Comparison of ENCODE assay signal across 9 mouse cellular contexts in the genomic region with DNA sequence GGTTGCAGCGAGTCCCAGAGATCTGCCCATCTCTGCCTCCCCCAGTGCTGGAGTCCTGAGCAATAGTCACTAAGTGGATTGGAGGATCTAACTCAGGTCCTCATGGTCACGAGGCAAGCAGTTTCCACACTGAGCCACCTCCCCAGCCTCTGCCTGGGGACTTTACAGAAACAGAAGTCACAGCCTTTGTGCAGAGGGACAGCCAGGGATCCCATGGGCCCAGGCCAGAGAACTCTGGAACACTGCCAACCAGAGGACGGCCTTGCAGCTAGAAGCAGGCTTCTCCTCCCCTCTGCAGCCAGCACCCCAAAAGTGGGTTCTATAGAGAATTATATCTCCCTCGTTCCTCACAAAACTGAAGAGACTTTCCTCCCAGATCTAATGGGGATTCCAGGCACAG. TPM values are rescaled to one million over a fixed set of nuclear protein-coding genes. Genes with fewer than 3 reads are reported as not detected.
DNase-seq lines count a peak whose midpoint lies in the region; ATAC-seq lines count a peak whose summit lies in the region.
"Had no signal": no experiment of that assay in that cellular context is flagged by ENCODE, and none has a peak within 500 bp of the region (broad histone marks: within the 10 kb centered on the region; RNA-seq: fewer than 3 reads in every experiment).

No protein-coding gene starts in this region.

- no peak overlapping the region for H3K4me2 ChIP-seq in hindbrain, embryonic 11.5 days (replicated peaks; ENCODE audit: low read depth, low read length)
- peak overlapping the region; percentile 69 for H3K4me2 ChIP-seq in lung, embryonic 16.5 days (ENCODE audit: low read depth, low read length)

- DNase-seq in hindbrain, embryonic 10.5 days (ENCODE audit: low spot score): no peak
- DNase-seq in hindbrain, embryonic 11.5 days (ENCODE audit: low spot score): no peak
- DNase-seq in adrenal gland, postnatal 14 days: peak; percentile 93
- peak; percentile 55 to 64 for DNase-seq in gastrocnemius, postnatal 36 days
- peak; percentile 79 to 85 for DNase-seq in kidney, postnatal 36 days
- DNase-seq in retina, embryonic 14.5 days (ENCODE audit: low spot score): no peak
- no peak for DNase-seq in embryo, embryonic 10 days (ENCODE audit: low spot score)

- ATAC-seq in hindbrain, embryonic 11.5 days (ENCODE audit: low FRiP score): no peak
- 0 out of 2 replicates have a peak, but pooled peaks have one; percentile 4 for ATAC-seq in lung, embryonic 16.5 days (ENCODE audit: low read depth)

- no peak overlapping the region for H3K9ac ChIP-seq in hindbrain, embryonic 11.5 days (ENCODE audit: low read depth, low read length)
- peak overlapping the region; percentile 58 for H3K9ac ChIP-seq in lung, embryonic 16.5 days (ENCODE audit: low read length)

- H3K4me1 ChIP-seq in hindbrain, embryonic 10.5 days (replicated peaks): peaks cover 47% of the 10 kb centered on the region
- H3K4me1 ChIP-seq in hindbrain, embryonic 11.5 days (replicated peaks; ENCODE audit: control insufficient read depth, insufficient read depth, low read length): peaks cover 3% of the 10 kb centered on the region; the same call in 1 of the 2 replicates
- H3K4me1 ChIP-seq in lung, embryonic 16.5 days (replicated peaks; ENCODE audit: control insufficient read depth, insufficient read depth, low read length): peaks cover 41% of the 10 kb centered on the region

- 78% methylated on average over 4 of the region's 4 CpGs for WGBS in hindbrain, embryonic 10.5 days
- 75% methylated on average over 4 of the region's 4 CpGs for WGBS in hindbrain, embryonic 11.5 days
- 22% methylated on average over 4 of the region's 4 CpGs for WGBS in lung, embryonic 16.5 days

- intact Hi-C loops in gastrocnemius, postnatal 36 days (cut with DNase I): no loop called here

- H3K36me3 ChIP-seq in hindbrain, embryonic 10.5 days: no peaks in the 10 kb centered on the region
- H3K36me3 ChIP-seq in hindbrain, embryonic 11.5 days (ENCODE audit: control insufficient read depth, insufficient read depth, low read length): no peaks in the 10 kb centered on the region
- H3K36me3 ChIP-seq in lung, embryonic 16.5 days (ENCODE audit: control insufficient read depth, insufficient read depth, low read length): 0 out of 2 replicates have a peak, but pooled peaks cover 2% of the 10 kb centered on the region

- H3K4me3 ChIP-seq in hindbrain, embryonic 10.5 days: no peak overlapping the region
- H3K4me3 ChIP-seq in hindbrain, embryonic 11.5 days (ENCODE audit: low read depth, low read length): no peak overlapping the region
- 0 out of 2 replicates have a peak overlapping the region, but pooled peaks have one; percentile 3 for H3K4me3 ChIP-seq in lung, embryonic 16.5 days (ENCODE audit: low read length)

- peak overlapping the region; percentile 59; the same call in 1 of the 2 replicates for H3K27ac ChIP-seq in hindbrain, embryonic 10.5 days
- no peak overlapping the region for H3K27ac ChIP-seq in hindbrain, embryonic 11.5 days (ENCODE audit: low read depth, low read length)
- H3K27ac ChIP-seq in lung, embryonic 16.5 days (ENCODE audit: low read length): peak overlapping the region; percentile 100

- peaks cover 14% of the 10 kb centered on the region for H3K27me3 ChIP-seq in hindbrain, embryonic 10.5 days (ENCODE audit: insufficient read depth, poor library complexity, severe bottlenecking)
- H3K27me3 ChIP-seq in hindbrain, embryonic 11.5 days (ENCODE audit: control insufficient read depth, insufficient read depth, low read length): no peaks in the 10 kb centered on the region; the same call in 1 of the 2 replicates
- no peaks in the 10 kb centered on the region for H3K27me3 ChIP-seq in lung, embryonic 16.5 days (ENCODE audit: control insufficient read depth, insufficient read depth, low read depth, low read length)

- H3K9me3 ChIP-seq in hindbrain, embryonic 10.5 days: no peaks in the 10 kb centered on the region
- no peaks in the 10 kb centered on the region for H3K9me3 ChIP-seq in hindbrain, embryonic 11.5 days (ENCODE audit: control insufficient read depth, low read length)
- H3K9me3 ChIP-seq in lung, embryonic 16.5 days (ENCODE audit: control insufficient read depth, low read length): no peaks in the 10 kb centered on the region

RNA-seq across cellular contexts. Expression of a gene that starts 3.8 kb away (rescaled TPM):
- 7.7 and 10.9 TPM in 2 replicates for polyA plus RNA-seq in hindbrain, embryonic 10.5 days (2016; fragmentation: Nextera tagmentation; extraction: Ambion mirVana)
- polyA plus RNA-seq in hindbrain, embryonic 11.5 days (2014; fragmentation: Nextera tagmentation; extraction: Ambion mirVana): 8.5 TPM in 2 replicates
- 167 and 212 TPM in 2 replicates for total RNA-seq in adrenal gland, postnatal 14 days (2021)
- 10 to 100 TPM; 22.1 to 24.1 TPM for total RNA-seq in gastrocnemius, postnatal 36 days (2021)
- polyA plus RNA-seq in lung, embryonic 16.5 days (2015; fragmentation: Nextera tagmentation; extraction: Ambion mirVana): 129 and 160 TPM in 2 replicates

RNA-seq across cellular contexts. Expression of a gene that starts 4.3 kb away (rescaled TPM):
- polyA plus RNA-seq in hindbrain, embryonic 10.5 days (2016; fragmentation: Nextera tagmentation; extraction: Ambion mirVana): 1.4 and 1.5 TPM in 2 replicates
- 2.6 and 2.7 TPM in 2 replicates for polyA plus RNA-seq in hindbrain, embryonic 11.5 days (2014; fragmentation: Nextera tagmentation; extraction: Ambion mirVana)
- total RNA-seq in adrenal gland, postnatal 14 days (2021): 43.6 and 57.0 TPM in 2 replicates
- 10 to 100 TPM; 55.3 to 59.5 TPM for total RNA-seq in gastrocnemius, postnatal 36 days (2021)
- polyA plus RNA-seq in lung, embryonic 16.5 days (2015; fragmentation: Nextera tagmentation; extraction: Ambion mirVana): 5.0 and 5.5 TPM in 2 replicates

RNA-seq across cellular contexts. Expression of a gene that starts 6.2 kb away (rescaled TPM):
- polyA plus RNA-seq in hindbrain, embryonic 10.5 days (2016; fragmentation: Nextera tagmentation; extraction: Ambion mirVana): not detected in 2 replicates
- not detected in 2 replicates for polyA plus RNA-seq in hindbrain, embryonic 11.5 days (2014; fragmentation: Nextera tagmentation; extraction: Ambion mirVana)
- not detected in 2 replicates for total RNA-seq in adrenal gland, postnatal 14 days (2021)
- total RNA-seq in gastrocnemius, postnatal 36 days (2021): not detected
- not detected in 2 replicates for polyA plus RNA-seq in lung, embryonic 16.5 days (2015; fragmentation: Nextera tagmentation; extraction: Ambion mirVana)
- total RNA-seq: CH12.LX had no signal

RNA-seq across cellular contexts. Expression of a gene that starts 26.4 kb away (rescaled TPM):
- 66.4 and 73.5 TPM in 2 replicates for polyA plus RNA-seq in hindbrain, embryonic 10.5 days (2016; fragmentation: Nextera tagmentation; extraction: Ambion mirVana)
- 62.7 and 65.8 TPM in 2 replicates for polyA plus RNA-seq in hindbrain, embryonic 11.5 days (2014; fragmentation: Nextera tagmentation; extraction: Ambion mirVana)
- 83.4 and 88.8 TPM in 2 replicates for total RNA-seq in adrenal gland, postnatal 14 days (2021)
- 10 to 100 TPM; 14.2 to 15.9 TPM for total RNA-seq in gastrocnemius, postnatal 36 days (2021)
- polyA plus RNA-seq in lung, embryonic 16.5 days (2015; fragmentation: Nextera tagmentation; extraction: Ambion mirVana): 32.1 and 37.0 TPM in 2 replicates
- total RNA-seq: CH12.LX had no signal

Comparison
In these comparisons a context has a peak if more than half of its experiments do, and no peak if none do; other contexts are left out.
1. DNase-seq: peak in adrenal gland, postnatal 14 days (single experiment), gastrocnemius, postnatal 36 days (2 of 2) and kidney, postnatal 36 days (2 of 2); none in hindbrain, embryonic 10.5 days (single experiment), hindbrain, embryonic 11.5 days (single experiment), retina, embryonic 14.5 days (single experiment) and embryo, embryonic 10 days (single experiment).
2. RNA of a gene that starts 3.8 kb away (polyA plus RNA-seq): 129 to 160 TPM in lung, embryonic 16.5 days; 8.5 TPM in hindbrain, embryonic 11.5 days and 7.7 to 10.9 TPM in hindbrain, embryonic 10.5 days; every median in the first group is over 10 times any median in the second.